Mouse (Mus musculus): Measurements from ENCODE around the gene Zfp433.
"Not testable (repeated sequence)": the region's sequence is repeated elsewhere in the genome, so short reads cannot be mapped to it uniquely, and the experiment has no call there.

Zfp433 gene

GRCm38 (mm10) chr10:81704531-81705301 is at the start of gene Zfp433:
Gene Zfp433 (plus strand): TSS chr10:81704825.
- DNase-seq: not testable (repeated sequence)

- DNase-seq: no peak
Measured at GRCm38 (mm10) chr10:81655178-81655577, 49.4 kb upstream of the Zfp433 start.

- DNase-seq: no peak
Measured at GRCm38 (mm10) chr10:81656174-81656573, 48.5 kb upstream of the Zfp433 start.

- DNase-seq: not testable (repeated sequence)
Measured at GRCm38 (mm10) chr10:81687114-81687513, 17.5 kb upstream of the Zfp433 start.

GRCm38 (mm10) chr10:81770506-81771403 is 66.1 kb downstream of the Zfp433 start, which contains the start of gene Gm3055:
Gene Gm3055 (minus strand): TSS chr10:81771161.
- DNase-seq: not testable (repeated sequence)

GRCm38 (mm10) chr10:81771404-81771777 is 66.8 kb downstream of the Zfp433 start:
- DNase-seq: not testable (repeated sequence)

All from right cerebral cortex, adult 18-20 months (tissue).